Mouse (Mus musculus): Measurements from ENCODE around the gene Gm10662.
"Not testable (repeated sequence)": the region's sequence is repeated elsewhere in the genome, so short reads cannot be mapped to it uniquely, and the experiment has no call there.

Gene Gm10662

DNA sequence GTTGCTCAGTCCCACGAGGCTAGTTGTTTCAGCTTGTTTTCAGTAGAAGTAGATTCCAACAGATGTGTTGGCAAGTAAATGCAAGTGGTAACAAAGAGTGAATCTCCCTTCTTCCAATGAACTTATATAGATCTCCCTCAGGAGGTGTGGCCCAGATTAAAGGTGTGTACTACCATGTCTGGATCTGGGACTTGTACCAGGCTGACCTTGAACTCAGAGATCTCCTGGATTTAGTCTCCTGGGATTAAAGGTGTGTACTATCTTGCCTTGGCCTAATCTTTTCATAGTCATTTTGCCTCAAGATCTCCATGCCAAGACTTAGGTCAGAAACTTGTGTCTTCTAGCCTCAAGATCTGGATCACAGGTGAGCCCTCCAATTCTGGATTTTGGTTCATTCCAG lies at the start of gene Gm10662:
Gm10662 (minus strand) TSS at position 101 of the 400 bp plus-strand sequence.
- not testable (repeated sequence) for DNase-seq (ENCODE audit: extremely low read depth, low read depth, low spot score)

DNA sequence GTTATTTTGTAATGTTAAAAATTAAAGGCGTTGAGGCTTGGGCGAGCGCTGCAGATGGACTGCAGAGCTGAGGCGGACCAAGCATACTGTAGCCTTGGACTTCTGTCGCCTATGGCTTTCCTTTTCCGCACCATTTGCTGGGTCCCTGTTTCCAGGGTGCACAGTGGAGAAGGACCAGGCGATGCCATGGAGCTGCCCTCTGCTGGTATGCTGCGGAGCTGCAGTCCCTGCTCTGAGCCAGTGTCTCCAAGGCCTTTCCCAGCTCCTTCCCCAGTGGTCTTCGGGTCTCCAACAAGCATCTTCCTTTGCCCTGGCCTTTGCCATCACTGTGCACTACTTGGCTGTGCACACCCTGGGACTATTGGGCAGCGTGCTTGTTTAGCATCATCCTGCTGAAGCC lies 19.2 kb upstream of the Gm10662 start:
- not testable (repeated sequence) for DNase-seq (ENCODE audit: extremely low read depth, low read depth, low spot score)
